Mouse (Mus musculus) embryonic facial prominence, embryonic 15.5 days (tissue): Measurements from ENCODE around the gene 6820408C15Rik. TPM values are rescaled to one million over a fixed set of nuclear protein-coding genes. Genes with fewer than 3 reads are reported as not detected.

Source experiments
- ATAC-seq: fragments of 200-750 bp; cut with Nextera tagmentation; 2 replicates; pipeline ENCODE4 v1.8.0; 2017; ENCODE audit warnings: low read depth, moderate TSS enrichment; ENCODE audit not compliant: insufficient number of reproducible peaks, low FRiP score, low TSS enrichment
- H3K27ac ChIP-seq: fragments of 300-500 bp; sonication (generic); replicated peaks from 2 replicates; pipeline ENCODE4 v1.5.1; 2015; ENCODE audit warnings: mild to moderate bottlenecking, inconsistent platforms
- H3K27me3 ChIP-seq: fragments of 300-500 bp; sonication (generic); 2 replicates; pipeline ENCODE4 v1.6.1; 2015; ENCODE audit warnings: inconsistent platforms
- H3K36me3 ChIP-seq: fragments of 300-500 bp; sonication (generic); 2 replicates; pipeline ENCODE4 v1.6.1; 2015; ENCODE audit warnings: mild to moderate bottlenecking, inconsistent platforms
- H3K4me1 ChIP-seq: fragments of 300-500 bp; sonication (generic); 2 replicates; pipeline ENCODE4 v1.6.1; 2015; ENCODE audit warnings: inconsistent platforms
- H3K4me2 ChIP-seq: fragments of 300-500 bp; sonication (generic); replicated peaks from 2 replicates; pipeline ENCODE4 v1.6.1; 2015; ENCODE audit warnings: mild to moderate bottlenecking, inconsistent platforms
- H3K4me3 ChIP-seq: fragments of 300-500 bp; sonication (generic); replicated peaks from 2 replicates; pipeline ENCODE4 v1.5.1; 2015; ENCODE audit warnings: mild to moderate bottlenecking, inconsistent platforms
- H3K9ac ChIP-seq: fragments of 300-500 bp; sonication (generic); 2 replicates; pipeline ENCODE4 v1.6.1; 2015; ENCODE audit warnings: inconsistent platforms
- H3K9me3 ChIP-seq: fragments of 300-500 bp; sonication (generic); replicated peaks from 2 replicates; pipeline ENCODE4 v1.6.1; 2016; ENCODE audit warnings: inconsistent platforms
- WGBS: fragments of 180-500 bp; shearing (Covaris S2); methylation state at CpG from one replicate; pipeline ENCODE4 v1.1.7; 2015; 5-methylcytosine and 5-hydroxymethylcytosine counted together
- polyA plus RNA-seq: library from polyadenylated mRNA; unstranded; fragments of >200 nt; fragmentation: Nextera tagmentation; extraction: Ambion mirVana; gene quantifications from 2 replicates; pipeline ENCODE4 v1.2.1, GENCODE M21; 2015

6820408C15Rik gene
- 9.4 and 15.2 TPM in 2 replicates for polyA plus RNA-seq

- no peaks in the 10 kb centered on the region for H3K27me3 ChIP-seq
- H3K4me3 ChIP-seq: peak within 1 kb of the TSS; percentile 63
- peak within 1 kb of the TSS; percentile 81 for H3K4me2 ChIP-seq
- H3K36me3 ChIP-seq: no peaks in the 10 kb centered on the region
- 20% methylated on average over 4 of the region's 4 CpGs for WGBS
- ATAC-seq: no peak
- peaks cover 31% of the 10 kb centered on the region for H3K4me1 ChIP-seq
- peak within 1 kb of the TSS; percentile 96 for H3K9ac ChIP-seq
- peak within 1 kb of the TSS; percentile 98 for H3K27ac ChIP-seq
- 0 out of 2 replicates have a peak, but pooled peaks cover 5% of the 10 kb centered on the region for H3K9me3 ChIP-seq
These were observed at the start of gene 6820408C15Rik for GRCm38 (mm10) chr2:152415287-152415686. TSS of gene 6820408C15Rik (plus strand) at chr2:152415587.

- H3K27me3 ChIP-seq: no peaks in the 10 kb centered on the region
- H3K27ac ChIP-seq: no peak overlapping the region
- no peak overlapping the region for H3K4me3 ChIP-seq
- H3K4me1 ChIP-seq: peaks cover 11% of the 10 kb centered on the region; the same call in 1 of the 2 replicates
- no peak overlapping the region for H3K9ac ChIP-seq
- no peak for ATAC-seq
- H3K36me3 ChIP-seq: no peaks in the 10 kb centered on the region
- H3K4me2 ChIP-seq: no peak overlapping the region
- 72% methylated on average over 5 of the region's 5 CpGs for WGBS
- no peaks in the 10 kb centered on the region for H3K9me3 ChIP-seq
These were observed 47.5 kb upstream of the 6820408C15Rik start for GRCm38 (mm10) chr2:152367917-152368316.

GRCm38 (mm10) chr2:152368532-152369140 lies 46.8 kb upstream of the 6820408C15Rik start:
- no peak overlapping the region for H3K4me3 ChIP-seq
- H3K36me3 ChIP-seq: no peaks in the 10 kb centered on the region
- H3K9me3 ChIP-seq: no peaks in the 10 kb centered on the region
- H3K27ac ChIP-seq: no peak overlapping the region
- 31% methylated on average over 14 of the region's 14 CpGs for WGBS
- no peak overlapping the region for H3K9ac ChIP-seq
- H3K4me2 ChIP-seq: peak overlapping the region; percentile 25; the same call in 1 of the 2 replicates
- no peak for ATAC-seq
- H3K27me3 ChIP-seq: no peaks in the 10 kb centered on the region
- peaks cover 9% of the 10 kb centered on the region; the same call in 1 of the 2 replicates for H3K4me1 ChIP-seq

- no peak for ATAC-seq
- no peak overlapping the region for H3K27ac ChIP-seq
- H3K4me1 ChIP-seq: peaks cover 16% of the 10 kb centered on the region
- WGBS: 78% methylated on average over 7 of the region's 7 CpGs
- H3K36me3 ChIP-seq: no peaks in the 10 kb centered on the region
- no peak overlapping the region for H3K4me2 ChIP-seq
- peaks cover 20% of the 10 kb centered on the region; the same call in 1 of the 2 replicates for H3K27me3 ChIP-seq
- H3K9ac ChIP-seq: no peak overlapping the region
- no peak overlapping the region for H3K4me3 ChIP-seq
- no peaks in the 10 kb centered on the region for H3K9me3 ChIP-seq
These were observed 43.3 kb upstream of the 6820408C15Rik start for GRCm38 (mm10) chr2:152372104-152372503.

- 56% methylated on average over 4 of the region's 4 CpGs for WGBS
- Histone ChIP-seq H3K4me1 (peaks cover 16% of the 10 kb centered on the region), H3K4me2 (no peak overlapping the region), H3K27ac (no peak overlapping the region), H3K36me3 (no peaks in the 10 kb centered on the region), H3K27me3 (peaks cover 23% of the 10 kb centered on the region; the same call in 1 of the 2 replicates), H3K9ac (no peak overlapping the region), H3K9me3 (no peaks in the 10 kb centered on the region), H3K4me3 (no peak overlapping the region)
- ATAC-seq: no peak
These were observed 42.7 kb upstream of the 6820408C15Rik start for GRCm38 (mm10) chr2:152372661-152373060.

GRCm38 (mm10) chr2:152373547-152373946 lies 41.8 kb upstream of the 6820408C15Rik start:
- WGBS: 75% methylated on average over 9 of the region's 9 CpGs
- Histone ChIP-seq H3K9me3 (no peaks in the 10 kb centered on the region), H3K9ac (no peak overlapping the region), H3K4me3 (no peak overlapping the region), H3K4me1 (peaks cover 16% of the 10 kb centered on the region), H3K4me2 (no peak overlapping the region), H3K27me3 (peaks cover 23% of the 10 kb centered on the region; the same call in 1 of the 2 replicates), H3K27ac (no peak overlapping the region), H3K36me3 (no peaks in the 10 kb centered on the region)
- no peak for ATAC-seq

- WGBS: 9% methylated on average over 21 of the region's 21 CpGs
- Histone ChIP-seq H3K36me3 (no peaks in the 10 kb centered on the region), H3K4me2 (no peak overlapping the region; the same call in 1 of the 2 replicates), H3K27ac (no peak overlapping the region), H3K9ac (no peak overlapping the region), H3K4me3 (peak overlapping the region; percentile 17; the same call in 1 of the 2 replicates), H3K9me3 (no peaks in the 10 kb centered on the region), H3K4me1 (peaks cover 11% of the 10 kb centered on the region), H3K27me3 (peaks cover 23% of the 10 kb centered on the region; the same call in 1 of the 2 replicates)
- ATAC-seq: no peak
These were observed 39.6 kb upstream of the 6820408C15Rik start for GRCm38 (mm10) chr2:152375652-152376344.

GRCm38 (mm10) chr2:152376345-152376741 lies 39.0 kb upstream of the 6820408C15Rik start, which contains the start of gene Nrsn2:
TSS of gene Nrsn2 (minus strand) at chr2:152376638.
- Histone ChIP-seq H3K4me2 (peak within 1 kb of the TSS; percentile 44), H3K27ac (no peak within 1 kb of the TSS), H3K27me3 (peaks cover 23% of the 10 kb centered on the region; the same call in 1 of the 2 replicates), H3K36me3 (no peaks in the 10 kb centered on the region), H3K4me1 (peaks cover 11% of the 10 kb centered on the region), H3K9ac (no peak within 1 kb of the TSS), H3K9me3 (no peaks in the 10 kb centered on the region), H3K4me3 (peak within 1 kb of the TSS; percentile 17)
- WGBS: 2% methylated on average over 16 of the region's 16 CpGs
- 0 out of 2 replicates have a peak, but pooled peaks have one; percentile 48 for ATAC-seq

- H3K27ac ChIP-seq: no peak overlapping the region
- H3K27me3 ChIP-seq: no peaks in the 10 kb centered on the region
- no peak for ATAC-seq
These were observed 31.2 kb upstream of the 6820408C15Rik start for GRCm38 (mm10) chr2:152384191-152384590.

GRCm38 (mm10) chr2:152392786-152393185 lies 22.6 kb upstream of the 6820408C15Rik start:
- Histone ChIP-seq H3K9ac (no peak overlapping the region), H3K27ac (no peak overlapping the region), H3K4me1 (peaks cover 26% of the 10 kb centered on the region), H3K4me2 (no peak overlapping the region), H3K36me3 (0 out of 2 replicates have a peak, but pooled peaks cover 4% of the 10 kb centered on the region), H3K4me3 (no peak overlapping the region), H3K27me3 (no peaks in the 10 kb centered on the region), H3K9me3 (no peaks in the 10 kb centered on the region)
- ATAC-seq: no peak
- 12% methylated on average over 3 of the region's 3 CpGs for WGBS

More at GRCm38 (mm10) chr2:152384191-152384590, 31.2 kb upstream of the 6820408C15Rik start:
- Histone ChIP-seq H3K36me3 (no peaks in the 10 kb centered on the region), H3K9me3 (no peaks in the 10 kb centered on the region), H3K4me2 (no peak overlapping the region), H3K4me1 (no peaks in the 10 kb centered on the region), H3K4me3 (no peak overlapping the region), H3K9ac (no peak overlapping the region)
- WGBS: 82% methylated on average over 4 of the region's 4 CpGs
